Mouse (Mus musculus): ENCODE results near the gene Gm20747.
"Not testable (repeated sequence)": the region's sequence is repeated elsewhere in the genome, so short reads cannot be mapped to it uniquely, and the experiment has no call there.

Gene Gm20747

GRCm38 (mm10) chrY:53418191-53418590 is at the start of gene Gm20747:
Gm20747 (minus strand) TSS chrY:53418291.
- DNase-seq: not testable (repeated sequence)

All from liver (tissue).